Mouse (Mus musculus) gastrocnemius, postnatal 36 days (tissue): ENCODE data around the gene Zfp553. TPM values are rescaled to one million over a fixed set of nuclear protein-coding genes. Genes with fewer than 3 reads are reported as not detected.
A peak's percentile ranks its signal among the peaks of the same experiment; 100 is the strongest.
"Not testable (repeated sequence)": the region's sequence is repeated elsewhere in the genome, so short reads cannot be mapped to it uniquely, and the experiment has no call there.

Experiments
- DNase-seq, 2 experiments: peaks; one replicate each; pipeline ENCODE4 v3.0.0; 2022
- intact Hi-C: fragments of 180-260 bp; cut with DNase I; formaldehyde crosslinking; loops from one replicate; pipeline ENCODE4 v1.15.1; 2025
- total RNA-seq, 2 experiments: library from RNA; stranded (reverse); gene quantifications; 2 replicates each; pipeline ENCODE4 v1.2.3; 2021

Zfp553 gene
- total RNA-seq, 2 experiments from 2014 or later = 3.6 to 4.2 TPM

DNA sequence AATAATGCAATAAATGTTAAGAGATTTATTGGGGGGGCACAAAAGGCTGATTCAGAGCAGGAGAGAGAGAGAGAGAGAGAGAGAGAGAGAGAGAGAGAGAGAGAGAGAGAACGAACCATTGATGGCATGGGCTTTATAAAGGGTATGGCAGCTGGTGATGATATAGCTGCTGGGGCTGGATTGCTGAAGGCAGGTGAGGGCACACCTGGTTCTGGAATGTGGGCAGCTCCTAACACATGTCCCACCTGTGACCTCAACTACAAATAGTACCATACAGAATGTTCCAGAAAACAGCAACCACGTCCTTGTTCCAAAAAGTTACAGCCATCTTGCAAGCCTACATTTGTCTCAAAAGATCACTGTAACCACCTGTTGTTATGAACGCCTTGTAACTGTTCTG, 1.5 kb upstream of the Zfp553 start:
- intact Hi-C loops = no loop called here
- DNase-seq = no peak

GRCm38 (mm10) chr7:127231826-127232621, 837 bp upstream of the Zfp553 start:
- DNase-seq = no peak
- intact Hi-C loops = no loop called here

GRCm38 (mm10) chr7:127233368-127233749, 498 bp downstream of the Zfp553 start:
- intact Hi-C loops = no loop called here
- DNase-seq = no peak

DNA sequence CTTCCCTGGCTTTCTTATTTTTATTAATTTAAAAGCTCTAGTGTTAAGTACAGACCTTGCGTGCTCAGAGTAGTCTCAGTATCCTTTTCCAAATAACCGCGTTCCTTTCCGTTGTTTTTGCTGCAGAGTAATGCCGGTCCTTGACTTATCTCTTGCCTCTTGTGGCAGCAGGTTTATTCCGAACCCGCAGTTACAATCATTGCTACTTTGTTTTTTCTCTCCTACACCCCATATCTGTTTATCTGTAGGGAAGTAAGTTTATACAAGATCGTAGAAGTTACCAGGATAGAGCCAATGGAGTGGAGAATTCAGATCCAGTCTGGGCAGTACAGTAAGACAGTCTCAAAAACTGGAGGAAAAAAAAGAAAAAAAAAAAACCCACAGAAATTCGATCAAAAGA, 904 bp downstream of the Zfp553 start:
- no peak for DNase-seq
- intact Hi-C loops = no loop called here

DNA sequence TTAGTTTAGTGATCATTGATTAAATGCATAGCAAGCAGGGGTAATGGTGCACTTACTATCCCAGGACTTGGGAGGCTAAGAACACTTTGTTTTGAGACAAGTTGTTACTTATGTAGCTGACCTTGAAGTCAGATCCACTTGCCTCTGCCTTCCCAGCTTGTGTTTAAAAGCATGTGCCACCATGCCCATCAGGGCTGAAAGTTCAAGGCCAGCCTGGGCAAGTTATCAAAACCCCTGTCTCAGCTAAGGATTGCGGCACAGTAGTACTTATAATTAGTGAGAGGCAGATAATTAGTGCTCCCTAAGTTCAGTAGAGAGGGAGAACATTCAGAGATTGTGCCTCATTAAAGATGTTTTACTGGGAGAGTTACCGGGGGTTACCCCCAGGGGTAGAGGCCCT, 1.9 kb downstream of the Zfp553 start:
- intact Hi-C loops = no loop called here
- DNase-seq = no peak

- intact Hi-C loops = no loop called here
- no peak for DNase-seq
Observed at GRCm38 (mm10) chr7:127243361-127243867, 10.6 kb downstream of the Zfp553 start.

DNA sequence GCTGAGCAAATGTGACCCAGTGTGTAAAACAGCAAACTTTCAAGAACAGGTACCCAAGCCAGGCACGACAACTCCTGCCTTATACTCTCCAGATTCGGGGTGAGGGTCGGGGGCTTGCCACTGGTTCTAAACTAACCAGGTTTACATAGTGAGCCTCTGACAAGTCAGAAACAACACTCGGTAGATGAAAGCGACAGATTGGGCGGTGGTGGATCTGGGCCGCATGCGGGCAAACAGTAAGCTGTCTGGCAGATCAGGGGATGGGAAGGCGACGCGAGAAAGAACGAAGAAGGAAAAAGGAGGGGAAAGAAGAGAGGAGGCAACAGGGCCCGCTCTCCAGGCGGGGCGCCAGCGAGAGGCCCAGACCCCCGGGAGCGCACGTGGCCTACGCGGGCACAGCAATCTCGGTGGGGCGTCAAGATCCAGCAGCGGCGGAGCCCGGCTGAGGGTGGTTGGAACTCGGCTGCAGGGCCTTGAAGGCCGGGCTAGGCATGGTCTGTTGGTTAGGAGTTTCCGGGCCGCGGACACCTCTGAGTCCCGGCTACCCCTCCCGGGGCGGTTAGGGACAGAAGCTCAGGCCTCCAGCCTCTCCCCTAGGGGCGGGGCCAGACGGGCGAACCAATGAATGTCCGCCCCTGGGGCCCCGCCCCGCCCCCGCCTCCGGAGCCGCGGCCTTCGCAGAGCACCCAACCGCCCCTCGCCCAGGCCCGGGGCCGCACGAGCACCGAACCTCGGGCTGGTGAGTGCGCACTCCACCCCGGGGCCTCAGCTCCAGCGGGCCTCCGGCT, 11.2 kb downstream of the Zfp553 start, which contains the start of gene Zfp771:
Gene Zfp771 (plus strand): TSS at position 405 of the 788 bp plus-strand sequence.
- DNase-seq = peak; percentile 91 to 97
- intact Hi-C loops = no loop called here

GRCm38 (mm10) chr7:127244658-127245510, 12.0 kb downstream of the Zfp553 start:
- intact Hi-C loops = no loop called here
- peak in 1 of 2 experiments; percentile 54 for DNase-seq

DNA sequence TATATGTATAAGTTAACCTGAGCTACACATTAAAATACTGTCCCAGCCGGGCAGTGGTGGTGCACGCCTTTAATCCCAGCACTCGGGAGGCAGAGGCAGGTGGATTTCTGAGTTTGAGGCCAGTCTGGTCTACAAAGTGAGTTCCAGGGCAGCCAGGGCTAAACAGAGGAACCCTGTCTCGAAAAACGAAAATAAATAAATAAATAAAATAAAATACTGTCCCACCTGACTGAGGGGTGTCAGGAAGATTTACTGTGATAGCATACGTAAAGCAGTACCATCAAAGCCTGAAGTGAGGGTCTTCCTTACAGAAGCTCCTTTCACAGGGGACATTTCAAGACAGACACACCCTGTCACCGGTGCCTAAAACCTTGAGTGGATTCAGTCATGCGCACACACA, 17.6 kb downstream of the Zfp553 start:
- intact Hi-C loops, DNase-seq: not testable (repeated sequence)

- DNase-seq = no peak
- intact Hi-C loops = no loop called here
Observed at GRCm38 (mm10) chr7:127252414-127252813, 19.6 kb downstream of the Zfp553 start.

GRCm38 (mm10) chr7:127253341-127253740, 20.5 kb downstream of the Zfp553 start:
- intact Hi-C loops = no loop called here
- no peak for DNase-seq

- DNase-seq = peak; percentile 91
- intact Hi-C loops = no loop called here
Observed at GRCm38 (mm10) chr7:127253821-127254769, 21.2 kb downstream of the Zfp553 start.

DNA sequence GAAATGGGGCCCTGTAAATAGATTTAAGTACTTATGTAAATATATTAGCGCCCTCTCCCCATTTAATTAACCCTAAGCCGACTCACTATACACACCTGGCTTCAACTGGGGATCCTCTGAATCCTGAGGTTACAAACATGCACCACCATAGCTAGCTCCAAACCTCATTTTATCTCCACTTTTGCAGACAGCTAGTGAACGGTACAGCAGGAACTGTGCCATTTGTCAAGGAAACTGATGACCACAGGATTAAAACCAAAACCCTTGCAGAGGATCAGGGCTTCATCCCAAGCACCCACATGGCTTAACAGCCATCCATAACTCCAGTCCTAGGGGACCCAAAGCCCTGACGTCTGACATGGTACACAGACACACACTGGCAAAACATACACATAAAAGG, 22.1 kb downstream of the Zfp553 start:
- intact Hi-C loops = no loop called here
- no peak for DNase-seq

- intact Hi-C loops = no loop called here
- no peak for DNase-seq
Observed at GRCm38 (mm10) chr7:127255965-127256364, 23.1 kb downstream of the Zfp553 start.

GRCm38 (mm10) chr7:127256518-127256917, 23.7 kb downstream of the Zfp553 start:
- DNase-seq = no peak
- intact Hi-C loops = no loop called here

DNA sequence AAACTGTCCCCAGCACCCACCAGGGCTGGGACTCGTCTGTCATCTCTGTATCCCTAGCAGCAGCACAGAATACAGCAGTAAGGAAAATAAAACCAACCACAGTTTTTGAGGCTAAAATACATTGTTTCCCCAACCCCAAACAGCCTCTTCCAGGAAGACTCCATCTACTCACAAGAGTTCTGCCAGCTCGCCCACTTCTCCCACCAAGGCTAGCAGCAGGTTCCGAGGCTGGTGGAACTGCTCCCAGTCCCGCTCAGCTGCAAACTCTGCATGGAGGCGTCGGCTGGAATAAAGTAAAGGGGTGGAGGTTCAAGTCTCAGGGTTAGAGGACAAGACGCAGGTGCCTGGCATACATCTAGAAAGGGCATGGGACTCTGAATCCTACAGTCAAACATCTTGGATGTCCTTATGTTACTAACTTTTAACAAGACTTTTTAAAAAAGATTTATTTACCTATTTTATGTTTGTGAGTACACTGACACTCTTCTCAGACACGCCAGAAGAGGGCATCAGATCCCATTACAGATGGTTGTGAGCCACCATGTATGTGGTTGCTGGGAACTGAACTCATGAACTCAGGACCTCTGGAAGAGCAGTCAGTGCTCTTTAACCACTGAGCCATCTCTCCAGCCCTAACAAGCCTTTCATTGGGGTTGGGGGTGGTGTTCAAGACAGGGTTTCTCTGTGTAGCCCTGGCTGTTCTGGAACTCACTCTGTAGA, 26.5 kb downstream of the Zfp553 start:
- DNase-seq = no peak
- intact Hi-C loops = no loop called here

- intact Hi-C loops = no loop called here
- DNase-seq = peak; percentile 94 to 95
Observed at GRCm38 (mm10) chr7:127260309-127261111, 27.6 kb downstream of the Zfp553 start, which contains the start of gene Dctpp1. Gene Dctpp1, minus strand, starts transcription at chr7:127260709.
